Mouse (Mus musculus): ENCODE measurements around the gene Col5a2.
"Not testable (repeated sequence)": the region's sequence is repeated elsewhere in the genome, so short reads cannot be mapped to it uniquely, and the experiment has no call there.

Gene Col5a2

DNA sequence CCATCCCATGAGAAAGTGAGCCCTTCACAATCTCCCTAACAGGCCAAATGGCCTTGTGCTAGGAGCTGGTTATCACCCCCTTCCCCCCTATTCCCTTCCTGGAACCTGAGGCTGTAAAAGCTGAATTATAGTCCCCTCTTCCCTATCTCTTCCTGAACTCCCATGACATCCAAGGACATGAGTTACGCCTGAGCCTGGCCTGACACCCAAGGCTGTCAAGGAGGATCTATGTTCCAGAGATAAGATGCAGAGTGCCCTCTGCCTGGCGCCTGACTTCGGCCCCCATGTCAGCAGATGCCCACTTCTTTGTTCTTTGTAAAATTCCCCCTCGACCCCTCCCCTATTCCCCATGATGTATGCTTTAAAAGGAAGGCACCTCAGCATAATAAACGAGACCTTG is 73.9 kb downstream of the Col5a2 start:
- DNase-seq (ENCODE audit: low spot score in 2 of 2) = not testable (repeated sequence)

DNA sequence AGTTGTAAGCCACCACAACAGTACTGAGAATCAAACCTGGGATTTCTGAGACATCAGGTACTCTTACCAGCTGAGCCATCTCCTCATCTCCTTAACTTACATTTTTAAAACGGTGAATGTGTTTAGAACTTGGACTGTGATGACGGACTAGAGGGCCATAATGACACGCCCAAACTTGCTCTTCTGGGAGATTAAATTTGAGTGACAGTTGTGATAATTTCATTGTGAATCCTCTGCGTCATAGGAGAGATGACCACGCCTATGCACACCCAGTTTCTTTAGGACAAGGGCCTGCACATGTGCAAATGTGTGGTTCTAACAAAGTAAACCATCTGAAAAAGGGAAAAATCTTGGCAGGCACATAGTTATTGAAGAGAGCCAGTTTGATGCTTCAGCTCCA is 79.2 kb downstream of the Col5a2 start:
- no peak for DNase-seq (ENCODE audit: low spot score in 2 of 2)

DNA sequence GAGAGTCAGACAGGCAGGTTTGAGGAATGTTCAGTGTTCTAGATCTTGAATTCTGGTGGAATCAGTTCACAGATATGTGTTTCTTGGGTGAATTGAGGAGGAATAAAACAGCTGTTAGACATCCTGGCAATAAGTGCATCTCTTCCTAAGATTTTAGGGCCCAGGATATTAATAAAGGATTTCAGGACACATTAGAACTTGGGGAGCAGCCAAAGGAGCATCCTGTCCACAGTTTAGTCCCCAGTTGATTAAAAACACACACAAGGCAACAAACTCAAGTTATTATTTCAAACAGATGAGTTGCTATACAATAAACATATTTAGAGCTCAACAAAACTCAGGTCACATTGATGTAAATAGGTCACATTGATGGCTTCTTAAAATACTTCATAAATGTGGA is 82.5 kb downstream of the Col5a2 start:
- no peak for DNase-seq (ENCODE audit: low spot score in 2 of 2)

- DNase-seq (ENCODE audit: low spot score in 2 of 2) = no peak
These were observed 83.2 kb downstream of the Col5a2 start for GRCm38 (mm10) chr1:45419858-45420257.

- DNase-seq (ENCODE audit: low spot score in 2 of 2) = no peak
These were observed 121.2 kb downstream of the Col5a2 start for GRCm38 (mm10) chr1:45381866-45382265.

GRCm38 (mm10) chr1:45379992-45380690 is 122.9 kb downstream of the Col5a2 start:
- DNase-seq (ENCODE audit: low spot score in 2 of 2) = no peak

DNA sequence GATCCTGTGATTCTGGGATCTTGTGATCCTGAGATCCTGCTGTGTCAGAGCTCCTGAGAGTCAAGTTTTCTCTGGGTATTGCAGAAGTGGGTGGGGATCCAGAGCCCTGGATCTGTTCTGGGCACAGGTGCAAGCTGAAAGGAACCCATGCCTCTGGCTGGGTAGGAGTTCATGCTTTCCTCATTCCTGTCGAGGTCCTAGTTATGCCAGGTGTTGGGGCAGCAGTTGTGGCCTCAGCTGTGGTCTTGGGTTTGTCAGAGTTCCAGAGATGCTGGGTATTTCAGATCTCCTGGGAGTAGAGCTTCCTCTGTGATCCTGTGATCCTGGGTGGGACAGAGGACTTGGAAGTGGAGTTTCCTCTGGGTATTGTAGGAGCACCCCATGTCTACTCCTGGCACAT is 137.7 kb downstream of the Col5a2 start:
- no peak for DNase-seq (ENCODE audit: low spot score in 2 of 2)

GRCm38 (mm10) chr1:45363274-45363673 is 139.8 kb downstream of the Col5a2 start:
- no peak for DNase-seq (ENCODE audit: low spot score in 2 of 2)

DNA sequence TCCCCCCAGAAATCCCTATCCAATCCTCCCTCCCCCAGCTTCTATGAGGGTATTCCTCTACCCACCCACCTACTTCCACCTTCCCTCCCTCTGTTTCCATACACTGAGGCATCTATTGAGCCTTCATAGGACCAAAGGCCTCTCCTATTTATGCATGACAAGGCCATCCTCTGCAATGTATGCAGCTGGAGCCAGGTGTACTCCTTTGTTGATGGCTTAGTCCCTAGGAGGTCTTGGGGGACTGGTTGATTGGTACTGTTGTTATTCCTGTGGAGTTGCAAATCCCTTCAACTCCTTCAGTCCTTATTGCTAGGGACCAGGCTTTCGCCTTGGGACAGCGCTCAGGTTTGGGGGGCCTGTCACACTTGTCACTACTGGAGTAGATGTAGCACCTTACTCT is 143.4 kb downstream of the Col5a2 start:
- no peak for DNase-seq (ENCODE audit: low spot score in 2 of 2)

DNA sequence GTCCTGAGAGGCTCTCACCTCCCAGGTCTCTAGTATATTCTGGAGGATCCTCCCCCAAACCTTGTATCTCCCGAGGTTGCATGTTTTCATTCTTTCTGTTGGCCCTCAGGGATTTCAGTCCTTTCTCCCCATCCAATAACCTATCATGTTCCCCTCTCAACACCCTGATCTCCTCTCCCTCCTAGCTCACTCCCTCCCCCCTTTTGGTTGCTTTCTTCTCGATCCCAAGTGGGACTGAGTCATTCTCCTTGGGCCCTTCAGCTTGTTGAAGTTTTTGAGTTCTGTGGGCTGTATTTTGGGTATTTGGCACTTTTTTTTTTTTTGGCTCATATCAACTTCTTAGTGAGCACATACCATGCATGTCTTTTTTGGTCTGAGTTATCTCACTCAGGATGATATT is 143.9 kb downstream of the Col5a2 start:
- no peak for DNase-seq (ENCODE audit: low spot score in 2 of 2)

- DNase-seq (ENCODE audit: low spot score in 2 of 2) = no peak
These were observed 145.1 kb downstream of the Col5a2 start for GRCm38 (mm10) chr1:45358020-45358419.

GRCm38 (mm10) chr1:45355944-45356343 is 147.1 kb downstream of the Col5a2 start:
- no peak for DNase-seq (ENCODE audit: low spot score in 2 of 2)

DNA sequence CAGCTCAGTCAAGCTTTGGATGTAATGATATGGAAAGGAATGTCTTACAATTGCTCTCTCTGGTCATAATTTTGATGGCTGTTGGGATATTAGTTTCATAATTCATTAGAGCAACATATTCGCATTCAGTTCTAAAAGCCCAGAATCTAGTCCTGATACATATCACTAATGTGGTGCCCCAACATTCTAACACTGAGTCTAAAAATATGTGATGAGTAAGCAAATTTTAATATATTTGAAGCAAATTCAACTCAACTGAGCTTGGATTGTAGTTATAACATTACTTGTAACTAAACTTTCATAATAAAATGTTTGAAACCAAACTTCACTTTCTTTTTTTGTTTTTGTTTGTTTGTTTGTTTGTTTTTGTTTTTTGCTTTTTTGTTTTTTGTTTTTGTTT is 173.9 kb downstream of the Col5a2 start:
- no peak for DNase-seq (ENCODE audit: low spot score in 2 of 2)

All from spleen, postnatal 14 days (tissue).